Mouse (Mus musculus): Measurements from ENCODE around the gene Cd2bp2.

GRCm38 (mm10) chr7:127153477-127153876, 42.4 kb downstream of the Cd2bp2 start:
- TF ChIP-seq EP300 (optimal IDR thresholded peaks at IDR 0.05): no peak
- TF ChIP-seq CTCF (IDR thresholded peaks at IDR 0.05; ENCODE audit: low read depth): no peak

Data from stomach, postnatal 0 days (tissue).